21 mouse cellular contexts compared by ENCODE assay signal in the genomic region with DNA sequence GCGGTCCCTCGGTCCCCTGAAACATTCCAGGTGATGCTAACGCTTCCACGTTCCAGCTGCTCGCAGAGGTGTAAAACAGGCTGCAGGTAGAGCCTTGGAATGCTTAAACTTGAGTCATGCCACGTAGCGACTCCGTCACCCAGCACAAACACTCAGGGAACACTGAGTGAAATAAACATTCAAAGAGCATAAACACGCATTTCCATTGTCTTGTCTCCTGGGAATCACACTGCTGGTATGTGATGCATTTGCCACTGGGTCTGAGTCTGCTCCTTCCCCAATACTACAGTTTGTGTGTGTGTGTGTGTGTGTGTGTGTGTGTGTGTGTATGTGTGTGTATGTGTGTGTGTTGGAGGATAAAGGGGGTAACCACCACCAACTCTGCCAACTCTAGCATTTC.
"Had no signal": no experiment of that assay in that cellular context is flagged by ENCODE, and none has a peak within 500 bp of the region (broad histone marks: within the 10 kb centered on the region; RNA-seq: fewer than 3 reads in every experiment).

No protein-coding gene starts in this region.

- H3K27me3 ChIP-seq: limb, embryonic 13.5 days; neural tube, embryonic 13.5 days; stomach, embryonic 15.5 days had no signal

- H3K36me3 ChIP-seq: limb, embryonic 13.5 days; liver, embryonic 12.5 days; liver, embryonic 15.5 days; midbrain, embryonic 13.5 days; neural tube, embryonic 13.5 days; stomach, embryonic 15.5 days had no signal

- H3K27ac ChIP-seq: kidney, postnatal 0 days; layer of hippocampus, adult 2 months; limb, embryonic 10.5 days; limb, embryonic 13.5 days; liver, embryonic 12.5 days; liver, embryonic 15.5 days; macrophage; stomach, embryonic 15.5 days had no signal

- H3K4me1 ChIP-seq: liver, embryonic 15.5 days had no signal

- H3K9ac ChIP-seq: limb, embryonic 13.5 days; liver, embryonic 12.5 days; liver, embryonic 15.5 days; lung, embryonic 14.5 days; stomach, embryonic 15.5 days had no signal

- DNase-seq: kidney, adult 2 months; kidney, postnatal 25 days; layer of hippocampus, adult 9-11 months; liver; lung, embryonic 14.5 days; retina, postnatal 1 day; right cerebral cortex, postnatal 25 days; spleen, adult 18-20 months; thymus, postnatal 25 days had no signal

- H3K9me3 ChIP-seq: limb, embryonic 10.5 days; limb, embryonic 13.5 days; liver, embryonic 12.5 days; liver, embryonic 15.5 days; midbrain, embryonic 13.5 days; neural tube, embryonic 13.5 days; stomach, embryonic 15.5 days had no signal

- ATAC-seq: intestine, postnatal 0 days; liver, embryonic 12.5 days; midbrain, embryonic 13.5 days had no signal

- H3K4me3 ChIP-seq: layer of hippocampus, adult 2 months; limb, embryonic 10.5 days; limb, embryonic 13.5 days; liver, embryonic 12.5 days; liver, embryonic 15.5 days; midbrain, embryonic 13.5 days; myocyte; neural tube, embryonic 13.5 days; stomach, embryonic 15.5 days had no signal

- H3K4me2 ChIP-seq: limb, embryonic 13.5 days; liver, embryonic 12.5 days; liver, embryonic 15.5 days; lung, embryonic 14.5 days; midbrain, embryonic 13.5 days; neural tube, embryonic 13.5 days; stomach, embryonic 15.5 days had no signal
